14 mouse cellular contexts compared by ENCODE assay signal in genomic region chr8:120188510-120188909, GRCm38 (mm10). TPM values are rescaled to one million over a fixed set of nuclear protein-coding genes. Genes with fewer than 3 reads are reported as not detected.
DNase-seq lines count a peak whose midpoint lies in the region; ATAC-seq lines count a peak whose summit lies in the region.
"Had no signal": no experiment of that assay in that cellular context is flagged by ENCODE, and none has a peak within 500 bp of the region (broad histone marks: within the 10 kb centered on the region; RNA-seq: fewer than 3 reads in every experiment).

No protein-coding gene starts in this region.

- no peak overlapping the region for H3K27ac ChIP-seq in heart, embryonic 12.5 days (ENCODE audit: poor library complexity, severe bottlenecking)
- H3K27ac ChIP-seq: hindbrain, postnatal 0 days had no signal

- no peak for ATAC-seq in heart, embryonic 12.5 days (ENCODE audit: insufficient number of reproducible peaks, low FRiP score)
- ATAC-seq: CD4-positive, CD25-positive, alpha-beta regulatory T cell, adult 4 months; hindbrain, postnatal 0 days had no signal

- H3K4me2 ChIP-seq in heart, embryonic 12.5 days, result no peak overlapping the region

- 78% methylated on average over 6 of the region's 6 CpGs for WGBS in heart, embryonic 12.5 days

- 0 out of 2 replicates have a peak, but pooled peaks cover 5% of the 10 kb centered on the region for H3K9me3 ChIP-seq in heart, embryonic 12.5 days (replicated peaks)

- no peak overlapping the region for H3K9ac ChIP-seq in heart, embryonic 12.5 days

- H3K4me1 ChIP-seq in heart, embryonic 12.5 days (replicated peaks), result peaks cover 44% of the 10 kb centered on the region

- H3K4me3 ChIP-seq in heart, embryonic 12.5 days, result no peak overlapping the region

- H3K36me3 ChIP-seq in heart, embryonic 12.5 days, result no peaks in the 10 kb centered on the region

- intact Hi-C loops in heart, postnatal 14 days (cut with DNase I), result loop anchor here (5.0 kb wide), 1 partner anchor 179 kb away; no protein-coding TSS in a partner anchor
- intact Hi-C loops in left cerebral cortex, postnatal 14 days (cut with DNase I), result loop anchor here (10.0 kb wide), 1 partner anchor 406 kb away; no protein-coding TSS in a partner anchor

- peak; percentile 99 for DNase-seq in heart, adult 11 months
- peak; percentile 38 to 74 for DNase-seq in adrenal gland, adult 18-20 months (ENCODE audit: low spot score in 2 of 2)
- DNase-seq in adrenal gland, postnatal 36 days, result peak; percentile 66 to 75
- DNase-seq in heart, postnatal 14 days, result peak; percentile 79 to 87
- no peak for DNase-seq in T-cell, adult 2 months (ENCODE audit: low spot score)
- no peak for DNase-seq in left cerebral cortex, postnatal 14 days (ENCODE audit: low spot score in 2 of 2)
- no peak for DNase-seq in frontal cortex, postnatal 14 days (ENCODE audit: low spot score in 2 of 2)
- DNase-seq: liver; thymus, postnatal 36 days had no signal

- H3K27me3 ChIP-seq in heart, embryonic 12.5 days (replicated peaks), result 0 out of 2 replicates have a peak, but pooled peaks cover 7% of the 10 kb centered on the region

RNA-seq across cellular contexts. Expression of gene Fam92b, which starts 11.2 kb away (rescaled TPM):
- polyA plus RNA-seq in heart, embryonic 12.5 days (2016; fragmentation: Nextera tagmentation; extraction: Ambion mirVana), result not detected in 2 replicates
- 1 to 10 TPM in 1 of 2 experiments, under 1 TPM in 1; 0.70 to 1.6 TPM for total RNA-seq in adrenal gland, adult 18-20 months (2021)
- total RNA-seq in adrenal gland, postnatal 36 days (2021), result 1 to 10 TPM in 1 of 2 experiments, under 1 TPM in 1; 0.53 to 1.2 TPM
- total RNA-seq in heart, postnatal 14 days (2021), result not detected
- under 1 TPM in 1 of 2 experiments, not detected in 1; 0.47 TPM for total RNA-seq in left cerebral cortex, postnatal 14 days (2021)
- total RNA-seq: gastrocnemius, adult 8-10 months; megakaryocyte progenitor cell, adult 5-6 weeks had no signal
- polyA plus RNA-seq: CD4-positive, CD25-positive, alpha-beta regulatory T cell, adult 4 months had no signal

RNA-seq across cellular contexts. Expression of gene Gse1, which starts 39.7 kb away (rescaled TPM):
- polyA plus RNA-seq in heart, embryonic 12.5 days (2016; fragmentation: Nextera tagmentation; extraction: Ambion mirVana), result 14.0 and 15.3 TPM in 2 replicates
- 10 to 100 TPM; 23.9 to 24.1 TPM for total RNA-seq in adrenal gland, adult 18-20 months (2021)
- total RNA-seq in adrenal gland, postnatal 36 days (2021), result 10 to 100 TPM; 25.9 to 30.2 TPM
- total RNA-seq in heart, postnatal 14 days (2021), result 10 to 100 TPM; 29.0 to 33.1 TPM
- total RNA-seq in left cerebral cortex, postnatal 14 days (2021), result 10 to 100 TPM; 49.0 to 57.3 TPM

Comparison
In these comparisons a context has a peak if more than half of its experiments do, and no peak if none do; other contexts are left out.
1. DNase-seq: peak in heart, adult 11 months (single experiment), adrenal gland, adult 18-20 months (2 of 2), adrenal gland, postnatal 36 days (2 of 2) and heart, postnatal 14 days (2 of 2); none in T-cell, adult 2 months (single experiment), left cerebral cortex, postnatal 14 days (0 of 2) and frontal cortex, postnatal 14 days (0 of 2).